Mouse (Mus musculus): ENCODE data around the gene Sqor. TPM values are rescaled to one million over a fixed set of nuclear protein-coding genes. Genes with fewer than 3 reads are reported as not detected.
A peak's percentile ranks its signal among the peaks of the same experiment; 100 is the strongest.

Sqor gene
- total and polyA plus RNA-seq, 2 experiments from 2014 or later = 2.8 to 3.6 TPM

DNA sequence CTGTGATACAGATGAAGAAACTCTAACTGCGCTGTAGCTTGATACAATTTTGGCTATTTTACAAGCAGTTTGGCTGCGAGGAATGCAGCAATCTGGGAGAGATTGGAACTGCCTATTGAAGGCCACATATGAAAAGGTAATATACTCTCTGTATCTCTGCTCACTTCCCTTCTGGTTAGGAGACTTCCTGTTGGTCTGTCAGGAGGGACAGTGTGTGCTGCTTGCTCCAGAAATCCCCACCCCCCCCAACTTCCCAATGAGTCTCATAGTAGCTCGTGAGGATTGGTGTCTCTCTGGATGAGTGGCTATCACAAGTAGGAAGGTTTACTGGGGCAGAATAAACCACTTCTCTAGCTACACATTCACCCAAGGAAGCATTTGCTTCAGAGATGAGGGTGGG lies 2.0 kb upstream of the Sqor start:
- H3K4me3 ChIP-seq (ENCODE audit: low read depth, low read length) = no peak overlapping the region
- no peak for DNase-seq (ENCODE audit: low spot score)

DNA sequence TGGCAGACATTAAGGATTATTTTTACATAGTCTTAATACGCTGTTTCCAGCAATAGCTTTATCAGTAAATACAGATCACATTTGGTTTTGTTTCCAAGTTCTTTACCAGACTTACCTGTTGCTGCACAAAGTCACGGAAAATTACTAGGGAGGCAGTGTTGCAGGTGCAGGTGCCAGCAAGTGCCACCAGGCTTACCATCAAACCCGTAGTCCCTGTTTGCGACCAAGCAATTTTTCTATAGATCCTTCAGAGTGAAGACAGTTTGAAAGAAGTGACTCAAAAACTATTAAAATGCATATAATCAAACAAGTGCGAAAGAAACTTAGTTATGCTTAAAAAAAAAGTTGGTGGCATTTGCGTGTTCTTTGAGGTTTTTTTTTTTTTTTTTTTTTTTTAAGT lies 511 bp upstream of the Sqor start:
- ATAC-seq (ENCODE audit: low FRiP score) (no peak), DNase-seq (ENCODE audit: low spot score) (no peak)
- no peak for TF ChIP-seq CTCF (IDR thresholded peaks at IDR 0.05)
- H3K27me3 ChIP-seq (ENCODE audit: insufficient read depth, low read length) = peaks cover 9% of the 10 kb centered on the region
- H3K9me3 ChIP-seq (ENCODE audit: low read length) = no peaks in the 10 kb centered on the region
- no peak overlapping the region for H3K9ac ChIP-seq (replicated peaks; ENCODE audit: low read length, poor library complexity, severe bottlenecking)
- no peaks in the 10 kb centered on the region for H3K36me3 ChIP-seq (ENCODE audit: insufficient read depth, low read length)
- H3K27ac ChIP-seq (ENCODE audit: low read depth, low read length) = no peak overlapping the region
- no peak overlapping the region for H3K4me2 ChIP-seq (ENCODE audit: low read depth, low read length, poor library complexity, severe bottlenecking)
- 48% methylated on average over 6 of the region's 6 CpGs for WGBS
- no peak overlapping the region; the same call in 1 of the 2 replicates for H3K4me3 ChIP-seq (ENCODE audit: low read depth, low read length)
- no peaks in the 10 kb centered on the region for H3K4me1 ChIP-seq (ENCODE audit: insufficient read depth, low read length)

More for the DNA sequence above, 2.0 kb upstream of the Sqor start:
- Histone ChIP-seq H3K27ac (ENCODE audit: low read depth, low read length) (no peak overlapping the region), H3K4me2 (ENCODE audit: low read depth, low read length, poor library complexity, severe bottlenecking) (no peak overlapping the region), H3K27me3 (ENCODE audit: insufficient read depth, low read length) (peaks cover 9% of the 10 kb centered on the region), H3K9ac (replicated peaks; ENCODE audit: low read length, poor library complexity, severe bottlenecking) (no peak overlapping the region), H3K36me3 (ENCODE audit: insufficient read depth, low read length) (no peaks in the 10 kb centered on the region), H3K4me1 (ENCODE audit: insufficient read depth, low read length) (no peaks in the 10 kb centered on the region), H3K9me3 (ENCODE audit: low read length) (no peaks in the 10 kb centered on the region)
- no peak for TF ChIP-seq CTCF (IDR thresholded peaks at IDR 0.05)
- WGBS = 71% methylated on average over 3 of the region's 3 CpGs
- ATAC-seq (ENCODE audit: low FRiP score) = no peak

DNA sequence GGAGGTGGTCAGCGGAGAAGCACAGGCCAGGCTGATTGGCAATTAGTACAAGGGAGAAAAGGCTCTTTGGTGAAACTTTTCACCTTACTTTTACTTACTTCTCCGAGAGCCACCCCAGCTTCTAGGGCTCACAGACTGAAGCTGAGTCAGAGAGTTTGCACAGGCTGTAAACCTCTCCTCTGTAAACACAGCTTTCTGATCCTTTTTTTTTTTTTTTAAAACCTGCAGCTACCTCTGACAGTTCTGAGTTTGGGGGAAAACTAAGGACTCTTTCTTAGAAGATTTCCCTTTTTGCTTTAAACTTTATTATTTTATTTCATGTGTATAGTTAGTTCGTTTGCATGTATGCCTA lies 733 bp downstream of the Sqor start:
- Histone ChIP-seq H3K9me3 (ENCODE audit: low read length) (no peaks in the 10 kb centered on the region), H3K36me3 (ENCODE audit: insufficient read depth, low read length) (no peaks in the 10 kb centered on the region), H3K4me3 (ENCODE audit: low read depth, low read length) (peak overlapping the region; percentile 42), H3K9ac (replicated peaks; ENCODE audit: low read length, poor library complexity, severe bottlenecking) (no peak overlapping the region), H3K27ac (ENCODE audit: low read depth, low read length) (no peak overlapping the region), H3K4me2 (ENCODE audit: low read depth, low read length, poor library complexity, severe bottlenecking) (peak overlapping the region; percentile 90), H3K4me1 (ENCODE audit: insufficient read depth, low read length) (no peaks in the 10 kb centered on the region), H3K27me3 (ENCODE audit: insufficient read depth, low read length) (peaks cover 9% of the 10 kb centered on the region)
- ATAC-seq (ENCODE audit: low FRiP score) (no peak), DNase-seq (ENCODE audit: low spot score) (no peak)
- 47% methylated on average over 3 of the region's 3 CpGs for WGBS
- no peak for TF ChIP-seq CTCF (IDR thresholded peaks at IDR 0.05)

DNA sequence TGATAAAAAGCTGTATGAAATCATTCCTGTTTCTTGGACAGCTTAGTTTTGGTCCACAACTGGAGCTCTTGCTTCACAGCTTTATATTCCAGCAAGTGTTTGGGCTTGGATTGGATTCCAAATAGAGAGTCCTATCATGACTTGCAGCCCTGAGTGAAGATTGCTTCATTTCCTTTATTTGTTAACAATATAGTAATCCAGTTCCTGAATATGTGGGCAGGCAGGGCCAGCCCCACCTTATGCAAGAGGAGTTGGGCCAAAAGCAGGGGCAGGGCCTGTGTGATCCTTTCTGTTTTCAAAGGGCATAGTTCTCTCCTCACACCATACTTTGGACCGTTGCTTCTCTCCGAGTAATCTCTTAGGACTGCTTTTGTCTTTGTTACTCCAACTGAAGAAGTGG lies 6.0 kb downstream of the Sqor start:
- 80% methylated on average over 2 of the region's 2 CpGs for WGBS
- no peaks in the 10 kb centered on the region for H3K4me1 ChIP-seq (ENCODE audit: insufficient read depth, low read length)
- no peak overlapping the region for H3K4me3 ChIP-seq (ENCODE audit: low read depth, low read length)
- H3K4me2 ChIP-seq (ENCODE audit: low read depth, low read length, poor library complexity, severe bottlenecking) = no peak overlapping the region
- no peak for DNase-seq (ENCODE audit: low spot score)
- H3K27ac ChIP-seq (ENCODE audit: low read depth, low read length) = no peak overlapping the region
- H3K27me3 ChIP-seq (ENCODE audit: insufficient read depth, low read length) = peaks cover 2% of the 10 kb centered on the region; the same call in 1 of the 2 replicates
- H3K9ac ChIP-seq (replicated peaks; ENCODE audit: low read length, poor library complexity, severe bottlenecking) = no peak overlapping the region
- H3K36me3 ChIP-seq (ENCODE audit: insufficient read depth, low read length) = no peaks in the 10 kb centered on the region
- H3K9me3 ChIP-seq (ENCODE audit: low read length) = no peaks in the 10 kb centered on the region
- TF ChIP-seq CTCF (IDR thresholded peaks at IDR 0.05) = no peak
- ATAC-seq (ENCODE audit: low FRiP score) = no peak

DNA sequence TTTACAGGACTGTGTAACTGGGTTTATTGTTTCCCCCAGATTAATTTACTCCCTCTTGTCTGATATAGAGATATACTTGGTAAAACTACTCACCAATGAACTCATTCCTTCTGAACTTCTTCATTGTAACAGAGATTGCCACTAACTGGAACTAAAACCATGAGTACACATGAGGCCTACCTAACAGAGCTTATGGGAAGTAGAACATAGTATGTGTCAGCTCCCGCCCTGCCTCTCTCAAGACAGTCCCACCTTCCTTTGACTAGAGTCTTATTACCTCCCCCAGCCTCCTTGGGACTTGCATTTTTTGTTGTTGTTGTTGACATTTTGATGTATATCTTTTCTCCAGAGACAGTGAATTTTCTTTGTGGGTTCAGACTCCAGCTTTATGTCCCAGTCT lies 7.9 kb downstream of the Sqor start:
- no peaks in the 10 kb centered on the region for H3K9me3 ChIP-seq (ENCODE audit: low read length)
- no peak overlapping the region for H3K4me2 ChIP-seq (ENCODE audit: low read depth, low read length, poor library complexity, severe bottlenecking)
- H3K4me3 ChIP-seq (ENCODE audit: low read depth, low read length) = no peak overlapping the region
- H3K4me1 ChIP-seq (ENCODE audit: insufficient read depth, low read length) = no peaks in the 10 kb centered on the region
- DNase-seq (ENCODE audit: low spot score) (no peak), ATAC-seq (ENCODE audit: low FRiP score) (no peak)
- H3K9ac ChIP-seq (replicated peaks; ENCODE audit: low read length, poor library complexity, severe bottlenecking) = no peak overlapping the region
- TF ChIP-seq CTCF (IDR thresholded peaks at IDR 0.05) = no peak
- H3K27ac ChIP-seq (ENCODE audit: low read depth, low read length) = no peak overlapping the region
- H3K36me3 ChIP-seq (ENCODE audit: insufficient read depth, low read length) = no peaks in the 10 kb centered on the region
- H3K27me3 ChIP-seq (ENCODE audit: insufficient read depth, low read length) = no peaks in the 10 kb centered on the region
- 96% methylated on average over 1 of the region's 1 CpGs for WGBS

DNA sequence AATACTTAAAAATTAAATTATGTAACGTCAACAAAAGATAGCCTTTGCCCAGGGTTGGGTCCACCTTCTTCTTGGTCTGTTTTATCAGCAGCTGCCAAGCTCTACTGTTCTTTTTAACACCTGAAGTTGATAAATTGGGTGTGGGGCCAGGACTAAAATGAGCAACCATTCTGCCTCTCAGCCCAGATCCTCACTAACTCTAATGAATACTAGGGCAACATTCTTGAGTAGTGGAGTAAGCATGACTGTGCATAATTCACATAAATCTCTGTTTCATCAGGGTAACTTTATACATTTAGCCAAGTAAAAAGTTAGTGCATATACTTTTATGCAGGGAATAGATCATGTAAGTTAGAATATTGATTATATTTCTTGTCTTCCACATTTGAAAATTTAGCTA lies 10.5 kb downstream of the Sqor start:
- Histone ChIP-seq H3K9ac (replicated peaks; ENCODE audit: low read length, poor library complexity, severe bottlenecking) (no peak overlapping the region), H3K4me1 (ENCODE audit: insufficient read depth, low read length) (no peaks in the 10 kb centered on the region), H3K36me3 (ENCODE audit: insufficient read depth, low read length) (no peaks in the 10 kb centered on the region), H3K27me3 (ENCODE audit: insufficient read depth, low read length) (no peaks in the 10 kb centered on the region), H3K4me2 (ENCODE audit: low read depth, low read length, poor library complexity, severe bottlenecking) (no peak overlapping the region), H3K4me3 (ENCODE audit: low read depth, low read length) (no peak overlapping the region), H3K9me3 (ENCODE audit: low read length) (no peaks in the 10 kb centered on the region), H3K27ac (ENCODE audit: low read depth, low read length) (no peak overlapping the region)
- ATAC-seq (ENCODE audit: low FRiP score) (no peak), DNase-seq (ENCODE audit: low spot score) (no peak)
- TF ChIP-seq CTCF (IDR thresholded peaks at IDR 0.05) = no peak
- WGBS = 81% methylated on average over 1 of the region's 1 CpGs
